Mouse (Mus musculus) adrenal gland, adult (tissue): Measurements from ENCODE around the gene Gcdh.
A peak's percentile ranks its signal among the peaks of the same experiment; 100 is the strongest.

Experiments
- DNase-seq, 2 experiments: peaks; one replicate each; pipeline ENCODE4 v3.0.0; 2022 to 2023; ENCODE audit warnings: low spot score in 1 of 2; ENCODE audit not compliant: inconsistent age in 2 of 2

The Gcdh gene

GRCm38 (mm10) chr8:84874339-84874738 lies 19.4 kb downstream of the Gcdh start:
- no peak for DNase-seq

- no peak for DNase-seq
Observed at GRCm38 (mm10) chr8:84873016-84873415, 20.7 kb downstream of the Gcdh start.

- peak; percentile 51 to 71 for DNase-seq
Observed at GRCm38 (mm10) chr8:84872309-84872965, 21.3 kb downstream of the Gcdh start.

GRCm38 (mm10) chr8:84871376-84872308 lies 22.1 kb downstream of the Gcdh start, which contains the start of gene Syce2:
Gene Syce2 (plus strand): TSS chr8:84872111.
- peak; percentile 84 to 94 for DNase-seq

GRCm38 (mm10) chr8:84856864-84857441 lies 36.8 kb downstream of the Gcdh start, which contains the start of gene Farsa:
Gene Farsa (plus strand): TSS chr8:84856989.
- peak; percentile 93 to 97 for DNase-seq

GRCm38 (mm10) chr8:84856434-84856833 lies 37.3 kb downstream of the Gcdh start:
- no peak for DNase-seq

GRCm38 (mm10) chr8:84847684-84848435 lies 45.9 kb downstream of the Gcdh start:
- peak in 1 of 2 experiments; percentile 74 for DNase-seq

- peak; percentile 100 for DNase-seq
Observed at GRCm38 (mm10) chr8:84846722-84847572, 46.8 kb downstream of the Gcdh start, which contains the start of gene Calr. Gene Calr (minus strand): TSS chr8:84846934.

- DNase-seq: no peak
Observed at GRCm38 (mm10) chr8:84846094-84846721, 47.5 kb downstream of the Gcdh start.

- peak; percentile 57 to 74 for DNase-seq
Observed at GRCm38 (mm10) chr8:84845355-84846093, 48.2 kb downstream of the Gcdh start.

- DNase-seq: peak in 1 of 2 experiments; percentile 44
Observed at GRCm38 (mm10) chr8:84844397-84845070, 49.2 kb downstream of the Gcdh start.

- DNase-seq: peak in 1 of 2 experiments; percentile 51
Observed at GRCm38 (mm10) chr8:84841514-84841913, 52.2 kb downstream of the Gcdh start.

- peak; percentile 94 to 97 for DNase-seq
Observed at GRCm38 (mm10) chr8:84840248-84840999, 53.3 kb downstream of the Gcdh start, which contains the start of gene Rad23a. Gene Rad23a (minus strand): TSS chr8:84840665.

- DNase-seq: no peak
Observed at GRCm38 (mm10) chr8:84839875-84840247, 53.9 kb downstream of the Gcdh start.

- no peak for DNase-seq
Observed at GRCm38 (mm10) chr8:84839411-84839810, 54.3 kb downstream of the Gcdh start.

GRCm38 (mm10) chr8:84838513-84838912 lies 55.2 kb downstream of the Gcdh start:
- DNase-seq: peak in 1 of 2 experiments; percentile 36

GRCm38 (mm10) chr8:84837912-84838470 lies 55.7 kb downstream of the Gcdh start:
- DNase-seq: peak in 1 of 2 experiments; percentile 38
